Mouse (Mus musculus) brain, adult 2 months (tissue): ENCODE results near the gene Neb.
"Not testable (repeated sequence)": the region's sequence is repeated elsewhere in the genome, so short reads cannot be mapped to it uniquely, and the experiment has no call there.

Experiments used
- DNase-seq: peaks from one replicate; pipeline ENCODE4 v3.0.0; 2011; ENCODE audit warnings: low read depth, low spot score

The Neb gene

GRCm38 (mm10) chr2:52179678-52180077 is 198.6 kb downstream of the Neb start:
- peak; percentile 27 for DNase-seq

GRCm38 (mm10) chr2:52177726-52178125 is 200.5 kb downstream of the Neb start:
- DNase-seq: no peak

- DNase-seq: peak; percentile 92
These were observed 201.1 kb downstream of the Neb start for GRCm38 (mm10) chr2:52177184-52177583.

GRCm38 (mm10) chr2:52176537-52176936 is 201.7 kb downstream of the Neb start:
- peak; percentile 99 for DNase-seq

- no peak for DNase-seq
These were observed 203.3 kb downstream of the Neb start for GRCm38 (mm10) chr2:52174951-52175350.

GRCm38 (mm10) chr2:52169243-52170005 is 208.8 kb downstream of the Neb start:
- no peak for DNase-seq

- peak; percentile 47 for DNase-seq
These were observed 225.2 kb downstream of the Neb start for GRCm38 (mm10) chr2:52153064-52153463.

- DNase-seq: peak; percentile 50
These were observed 244.9 kb downstream of the Neb start for GRCm38 (mm10) chr2:52133351-52133750.

- DNase-seq: not testable (repeated sequence)
These were observed 246.9 kb downstream of the Neb start for GRCm38 (mm10) chr2:52131370-52131769.

GRCm38 (mm10) chr2:52114086-52114485 is 264.2 kb downstream of the Neb start:
- DNase-seq: no peak
